Mouse (Mus musculus) layer of hippocampus, postnatal 10 days (tissue): ENCODE measurements around the gene 1110051M20Rik. TPM values are rescaled to one million over a fixed set of nuclear protein-coding genes. Genes with fewer than 3 reads are reported as not detected.
"Not testable (repeated sequence)": the region's sequence is repeated elsewhere in the genome, so short reads cannot be mapped to it uniquely, and the experiment has no call there.

Experiments
- DNase-seq, 2 experiments: peaks; one replicate each; pipeline ENCODE4 v3.0.0; 2021; ENCODE audit warnings: low spot score in 2 of 2
- total RNA-seq, 2 experiments: library from RNA; stranded (reverse); gene quantifications; 2 replicates each; pipeline ENCODE4 v1.2.3; 2021

1110051M20Rik gene
- total RNA-seq, 2 experiments from 2014 or later: 92.9 to 96.2 TPM

GRCm38 (mm10) chr2:91264711-91265681 lies 179.5 kb downstream of the 1110051M20Rik start, which contains the start of gene Arfgap2:
Gene Arfgap2 (plus strand): TSS chr2:91264974.
- DNase-seq: peak; percentile 96 to 97

- DNase-seq: no peak
Measured at GRCm38 (mm10) chr2:91263692-91264660, 180.5 kb downstream of the 1110051M20Rik start.

- no peak for DNase-seq
Measured at GRCm38 (mm10) chr2:91259493-91259892, 185.0 kb downstream of the 1110051M20Rik start.

GRCm38 (mm10) chr2:91258830-91259229 lies 185.7 kb downstream of the 1110051M20Rik start:
- DNase-seq: no peak

GRCm38 (mm10) chr2:91258054-91258453 lies 186.4 kb downstream of the 1110051M20Rik start:
- peak; percentile 60 to 72 for DNase-seq

- DNase-seq: peak in 1 of 2 experiments; percentile 56
Measured at GRCm38 (mm10) chr2:91257126-91257980, 187.2 kb downstream of the 1110051M20Rik start.

- peak; percentile 58 to 69 for DNase-seq
Measured at GRCm38 (mm10) chr2:91256256-91257125, 188.0 kb downstream of the 1110051M20Rik start.

- DNase-seq: no peak
Measured at GRCm38 (mm10) chr2:91255661-91256150, 188.8 kb downstream of the 1110051M20Rik start, which contains the start of gene Pacsin3. Gene Pacsin3 (plus strand): TSS chr2:91255954.

GRCm38 (mm10) chr2:91254725-91255380 lies 189.7 kb downstream of the 1110051M20Rik start:
- no peak for DNase-seq

GRCm38 (mm10) chr2:91252512-91252911 lies 192.0 kb downstream of the 1110051M20Rik start:
- no peak for DNase-seq

- DNase-seq: no peak
Measured at GRCm38 (mm10) chr2:91252001-91252400, 192.5 kb downstream of the 1110051M20Rik start.

- DNase-seq: no peak
Measured at GRCm38 (mm10) chr2:91248366-91248765, 196.1 kb downstream of the 1110051M20Rik start.

GRCm38 (mm10) chr2:91244557-91245228 lies 199.8 kb downstream of the 1110051M20Rik start:
- DNase-seq: no peak

GRCm38 (mm10) chr2:91243416-91243815 lies 201.1 kb downstream of the 1110051M20Rik start:
- DNase-seq: peak; percentile 25 to 54

GRCm38 (mm10) chr2:91242547-91242946 lies 202.0 kb downstream of the 1110051M20Rik start:
- no peak for DNase-seq

- DNase-seq: not testable (repeated sequence)
Measured at GRCm38 (mm10) chr2:91237511-91238080, 206.9 kb downstream of the 1110051M20Rik start.
